Mouse (Mus musculus) kidney, postnatal 0 days (tissue): ENCODE measurements around the gene Cpsf6. TPM values are rescaled to one million over a fixed set of nuclear protein-coding genes. Genes with fewer than 3 reads are reported as not detected.

Source experiments
- ATAC-seq: fragments of 200-750 bp; cut with Nextera tagmentation; replicated peaks from 2 replicates; pipeline ENCODE4 v1.8.0; 2017; ENCODE audit warnings: low read depth, moderate number of reproducible peaks, moderate TSS enrichment, moderate library complexity; ENCODE audit not compliant: low FRiP score
- DNase-seq: peaks from one replicate; pipeline ENCODE4 v3.0.0-alpha.2; 2016; ENCODE audit warnings: low spot score
- H3K27ac ChIP-seq: fragments of 300-500 bp; sonication (generic); 2 replicates; pipeline ENCODE4 v1.5.1; 2014; ENCODE audit warnings: mild to moderate bottlenecking
- H3K27me3 ChIP-seq: fragments of 300-500 bp; sonication (generic); 2 replicates; pipeline ENCODE4 v1.6.1; 2014; ENCODE audit warnings: low read length, mixed read lengths; ENCODE audit not compliant: insufficient read depth
- H3K36me3 ChIP-seq: fragments of 300-500 bp; sonication (generic); 2 replicates; pipeline ENCODE4 v1.6.1; 2014; ENCODE audit warnings: low read length, mixed read lengths; ENCODE audit not compliant: insufficient read depth
- H3K4me1 ChIP-seq: fragments of 300-500 bp; sonication (generic); replicated peaks from 2 replicates; pipeline ENCODE4 v1.6.1; 2014; ENCODE audit warnings: antibody characterized with exemption, low read length, mixed read lengths; ENCODE audit not compliant: insufficient read depth
- H3K4me2 ChIP-seq: fragments of 300-500 bp; sonication (generic); 2 replicates; pipeline ENCODE4 v1.6.1; 2014; ENCODE audit warnings: mild to moderate bottlenecking, low read length, moderate library complexity, mixed read lengths
- H3K4me3 ChIP-seq: fragments of 300-500 bp; sonication (generic); replicated peaks from 2 replicates; pipeline ENCODE4 v1.5.1; 2014; ENCODE audit warnings: low read depth, low read length
- H3K9ac ChIP-seq: fragments of 300-500 bp; sonication (generic); 2 replicates; pipeline ENCODE4 v1.6.1; 2014; ENCODE audit warnings: low read depth, low read length
- H3K9me3 ChIP-seq: fragments of 300-500 bp; sonication (generic); replicated peaks from 2 replicates; pipeline ENCODE4 v1.6.1; 2016; ENCODE audit warnings: low read length, inconsistent platforms, mixed read lengths
- CTCF ChIP-seq: IDR thresholded peaks from 2 replicates; pipeline ENCODE4 v1.5.1; 2016; ENCODE audit warnings: antibody characterized with exemption, low read depth, mild to moderate bottlenecking, moderate library complexity
- WGBS: fragments of 180-500 bp; shearing (Covaris S2); extraction: QIAGEN DNeasy Blood & Tissue Kit; methylation state at CpG from one replicate; pipeline ENCODE4 v1.1.7; 2014; 5-methylcytosine and 5-hydroxymethylcytosine counted together
- polyA plus RNA-seq: library from polyadenylated mRNA; unstranded; fragments of >200 nt; fragmentation: Nextera tagmentation; extraction: Ambion mirVana; gene quantifications from 2 replicates; pipeline ENCODE4 v1.2.1, GENCODE M21; 2015

The Cpsf6 gene
- 111 and 120 TPM in 2 replicates for polyA plus RNA-seq

DNA sequence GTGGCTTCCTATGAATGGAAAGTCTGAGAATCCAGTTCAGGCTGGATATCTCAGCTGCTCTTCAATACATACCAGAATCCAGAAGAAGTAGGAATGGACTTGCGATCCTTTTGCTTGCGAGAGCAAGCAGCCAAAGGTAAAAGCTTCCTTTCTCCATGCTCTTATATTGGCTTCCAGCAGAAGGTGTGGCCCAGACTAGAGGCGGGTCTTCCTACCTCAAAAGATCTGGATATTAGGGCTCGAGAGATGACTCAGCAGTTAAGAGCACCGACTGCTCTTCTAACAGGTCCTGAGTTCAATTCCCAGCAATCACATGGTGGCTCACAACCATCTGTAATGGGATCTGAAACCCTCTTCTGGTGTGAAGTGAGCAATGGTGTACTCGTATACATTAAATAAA is at the start of gene Cpsf6:
Gene Cpsf6, minus strand, starts transcription at position 108 of the 400 bp plus-strand sequence.
- no peak within 1 kb of the TSS for H3K4me3 ChIP-seq
- no peak within 1 kb of the TSS for H3K4me2 ChIP-seq
- WGBS: 84% methylated on average over 6 of the region's 6 CpGs
- no peak within 1 kb of the TSS for H3K27ac ChIP-seq
- DNase-seq (no peak), ATAC-seq (no peak)
- no peaks in the 10 kb centered on the region for H3K9me3 ChIP-seq
- H3K27me3 ChIP-seq: no peaks in the 10 kb centered on the region
- H3K9ac ChIP-seq: no peak within 1 kb of the TSS
- no peaks in the 10 kb centered on the region for H3K36me3 ChIP-seq
- 0 out of 2 replicates have a peak, but pooled peaks cover 8% of the 10 kb centered on the region for H3K4me1 ChIP-seq
- no peak for TF ChIP-seq CTCF

DNA sequence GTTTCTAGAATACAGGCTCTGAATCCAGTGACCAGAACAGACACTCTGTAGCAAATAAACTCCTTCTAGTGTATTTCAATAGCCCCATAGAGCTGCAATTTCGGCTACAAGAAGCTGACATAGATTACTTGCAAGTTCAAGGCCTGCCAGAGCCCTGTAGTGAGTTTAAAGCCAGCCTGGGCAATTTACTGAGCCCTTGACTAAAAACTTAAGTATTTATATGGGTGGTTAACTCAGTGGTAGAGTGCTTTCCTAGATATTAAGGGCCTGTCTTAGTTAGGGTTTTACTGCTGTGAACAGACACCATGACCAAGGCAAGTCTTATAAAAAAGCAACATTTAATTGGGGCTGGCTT is 46.8 kb upstream of the Cpsf6 start:
- no peaks in the 10 kb centered on the region for H3K4me1 ChIP-seq
- H3K4me2 ChIP-seq: no peak overlapping the region
- no peak overlapping the region for H3K27ac ChIP-seq
- DNase-seq: no peak
- no peaks in the 10 kb centered on the region for H3K27me3 ChIP-seq
- H3K36me3 ChIP-seq: no peaks in the 10 kb centered on the region
- H3K9me3 ChIP-seq: no peaks in the 10 kb centered on the region
- H3K9ac ChIP-seq: no peak overlapping the region
- H3K4me3 ChIP-seq: no peak overlapping the region
- WGBS: 65% methylated on average over 1 of the region's 1 CpGs
- no peak for TF ChIP-seq CTCF
- ATAC-seq: no peak

DNA sequence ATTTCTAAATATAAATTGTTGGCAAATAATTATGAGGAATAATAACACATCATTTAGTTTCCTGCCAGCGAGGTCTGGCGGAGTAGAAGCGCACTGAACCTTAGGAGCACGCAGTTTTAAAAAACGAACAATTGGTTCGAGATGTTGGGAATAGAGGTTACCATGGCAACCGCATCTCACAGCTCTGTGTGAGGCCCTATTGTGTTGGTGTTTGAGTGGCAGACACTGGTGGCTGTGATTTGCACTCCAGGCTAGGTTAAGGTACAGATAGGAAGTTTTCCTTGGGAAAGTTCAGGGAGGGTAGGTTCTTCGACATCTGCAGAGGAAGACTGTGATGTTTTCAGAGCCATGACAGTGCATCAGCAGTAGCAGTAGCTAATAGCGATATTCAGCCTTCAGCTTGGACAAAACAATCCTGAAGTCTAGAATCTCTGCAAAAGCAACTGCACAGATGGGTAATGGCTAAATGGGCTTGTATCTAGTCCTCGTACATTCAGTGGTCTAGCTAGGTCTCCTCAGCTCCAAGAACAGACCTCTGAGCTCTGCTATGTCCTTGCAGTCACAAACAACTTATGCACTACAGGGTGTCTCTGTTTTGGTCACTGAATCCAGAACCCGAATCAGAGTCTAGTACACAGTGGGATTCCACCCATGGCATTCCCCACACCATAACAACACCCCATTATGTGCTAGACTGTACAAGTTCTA is 46.2 kb upstream of the Cpsf6 start:
- no peak for TF ChIP-seq CTCF
- DNase-seq: no peak
- Histone ChIP-seq H3K4me1 (no peaks in the 10 kb centered on the region), H3K9ac (no peak overlapping the region), H3K27me3 (no peaks in the 10 kb centered on the region), H3K9me3 (no peaks in the 10 kb centered on the region), H3K4me2 (no peak overlapping the region), H3K36me3 (no peaks in the 10 kb centered on the region), H3K4me3 (no peak overlapping the region), H3K27ac (no peak overlapping the region)
- ATAC-seq: no peak
- WGBS: 62% methylated on average over 11 of the region's 11 CpGs

DNA sequence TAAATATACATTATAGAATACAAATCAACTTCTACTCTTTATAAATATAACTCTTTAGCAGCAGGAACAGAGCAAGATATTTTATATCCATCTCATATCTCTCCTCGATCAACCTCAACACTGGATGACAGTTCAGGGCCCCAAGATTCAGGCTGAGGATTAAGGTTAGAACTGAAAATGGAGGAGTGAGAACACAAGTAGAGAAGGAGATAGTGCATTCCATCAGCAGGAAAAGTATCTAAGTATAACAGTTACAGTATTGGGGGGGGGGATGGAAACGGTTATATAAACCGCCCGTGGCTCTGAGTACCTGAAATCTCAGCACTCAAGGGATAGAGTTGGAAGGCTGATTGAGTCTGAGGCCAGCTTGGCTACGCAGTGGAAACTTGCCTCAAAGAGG is 45.2 kb upstream of the Cpsf6 start:
- Histone ChIP-seq H3K27me3 (no peaks in the 10 kb centered on the region), H3K27ac (no peak overlapping the region), H3K36me3 (no peaks in the 10 kb centered on the region), H3K9ac (no peak overlapping the region), H3K4me3 (no peak overlapping the region), H3K4me2 (no peak overlapping the region), H3K9me3 (no peaks in the 10 kb centered on the region), H3K4me1 (no peaks in the 10 kb centered on the region)
- DNase-seq: no peak
- WGBS: 95% methylated on average over 5 of the region's 5 CpGs
- no peak for TF ChIP-seq CTCF
- no peak for ATAC-seq

DNA sequence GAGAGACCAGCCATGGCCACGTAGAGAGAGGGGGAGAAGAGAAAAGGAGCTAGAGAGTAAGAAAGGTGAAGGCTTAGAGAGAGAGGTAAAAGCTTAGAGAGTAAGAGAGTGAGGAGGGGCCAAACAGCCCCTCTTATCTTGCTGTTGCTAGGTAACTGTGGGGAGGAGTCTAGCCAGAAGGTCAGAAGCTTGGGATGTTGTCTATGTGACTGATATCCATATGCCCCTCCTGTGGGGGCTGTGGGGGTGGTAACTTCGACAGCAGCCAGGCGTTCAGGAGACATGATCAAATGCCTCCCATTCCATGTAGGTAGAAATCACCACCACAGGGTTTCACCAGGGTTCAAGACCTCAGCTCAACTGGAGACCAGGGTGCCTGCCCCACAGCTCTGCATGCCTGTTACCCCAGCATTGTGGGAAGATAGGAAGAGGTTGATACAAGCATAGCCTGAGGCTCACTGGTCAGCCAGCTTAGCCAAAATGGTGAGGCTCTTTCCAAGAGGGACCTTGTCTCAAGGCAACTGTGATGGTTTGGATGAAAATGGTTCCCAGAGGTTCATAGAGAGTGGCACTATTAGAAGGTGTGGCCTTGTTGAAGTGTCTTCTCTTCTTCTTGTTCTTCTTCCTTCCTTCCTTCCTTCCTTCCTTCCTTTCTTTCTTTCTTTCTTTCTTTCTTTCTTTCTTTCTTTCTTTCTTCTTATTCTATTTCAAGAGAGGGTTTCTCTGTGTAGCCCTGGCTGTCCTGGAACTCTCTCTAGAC is 44.5 kb upstream of the Cpsf6 start:
- Histone ChIP-seq H3K9me3 (no peaks in the 10 kb centered on the region), H3K27ac (no peak overlapping the region), H3K36me3 (no peaks in the 10 kb centered on the region), H3K4me3 (no peak overlapping the region), H3K4me2 (no peak overlapping the region), H3K9ac (no peak overlapping the region), H3K27me3 (no peaks in the 10 kb centered on the region), H3K4me1 (no peaks in the 10 kb centered on the region)
- no peak for TF ChIP-seq CTCF
- ATAC-seq: no peak
- WGBS: 53% methylated on average over 3 of the region's 3 CpGs
- DNase-seq: no peak

DNA sequence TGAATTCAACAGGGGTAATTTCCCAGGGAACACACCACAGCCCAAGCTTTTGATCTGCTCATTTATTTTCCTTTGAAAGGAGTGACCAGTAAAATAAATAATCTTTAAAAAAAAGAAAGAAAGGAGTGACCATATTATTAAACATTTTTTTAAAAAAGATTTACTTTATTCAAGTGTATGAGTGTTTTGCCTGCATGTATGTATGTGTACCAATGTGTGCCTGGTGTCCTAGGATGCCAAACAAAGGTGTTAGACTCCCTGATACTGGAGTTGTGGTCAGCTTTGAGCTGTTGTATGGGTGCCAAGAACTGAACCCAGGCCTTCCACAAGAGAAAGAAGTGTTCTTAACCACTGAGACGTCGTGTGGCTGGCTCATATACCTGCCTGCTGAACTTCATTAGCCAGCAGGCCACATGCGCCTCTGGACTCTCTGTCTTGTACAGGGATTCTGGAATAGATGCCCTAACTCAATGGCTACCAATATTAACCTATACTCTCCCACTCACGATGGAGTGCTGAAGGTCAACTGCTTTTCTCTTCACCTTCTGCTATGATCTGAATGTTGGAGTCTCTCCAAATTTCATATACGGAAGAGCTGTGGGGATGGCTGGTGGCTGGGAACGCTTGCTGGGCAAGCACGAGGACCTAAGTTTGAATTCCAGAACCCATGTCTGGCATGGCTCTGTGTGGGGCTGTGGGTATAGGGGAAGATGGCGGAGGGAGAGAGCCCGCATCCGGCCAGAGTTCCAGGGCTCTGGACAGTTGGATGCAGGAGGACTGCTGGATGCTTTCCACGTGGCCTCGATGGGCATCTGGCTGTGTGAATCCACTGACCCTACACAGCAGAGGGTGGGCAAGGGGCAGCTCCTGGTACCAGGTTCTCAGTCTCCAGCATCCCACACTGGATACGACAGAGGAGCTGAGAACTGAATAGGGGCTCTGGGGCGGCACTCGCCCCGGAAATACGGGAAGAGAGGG is 43.5 kb upstream of the Cpsf6 start:
- no peak overlapping the region for H3K4me3 ChIP-seq
- ATAC-seq (no peak), DNase-seq (no peak)
- 84% methylated on average over 17 of the region's 17 CpGs for WGBS
- H3K9ac ChIP-seq: no peak overlapping the region
- H3K4me2 ChIP-seq: no peak overlapping the region
- no peaks in the 10 kb centered on the region for H3K36me3 ChIP-seq
- no peak overlapping the region for H3K27ac ChIP-seq
- no peaks in the 10 kb centered on the region for H3K9me3 ChIP-seq
- no peak for TF ChIP-seq CTCF
- no peaks in the 10 kb centered on the region for H3K27me3 ChIP-seq
- H3K4me1 ChIP-seq: no peaks in the 10 kb centered on the region
